Mouse (Mus musculus) liver (tissue): ENCODE data around the gene Lurap1.
A peak's percentile ranks its signal among the peaks of the same experiment; 100 is the strongest.

Experiments used
- DNase-seq: peaks from one replicate; pipeline ENCODE4 v3.0.0-alpha.2; 2020; ENCODE audit warnings: mixed read lengths

Lurap1 gene

GRCm38 (mm10) chr4:116151238-116151637, at the start of gene Lurap1:
TSS of gene Lurap1 (minus strand) at chr4:116151338.
- DNase-seq = no peak

- no peak for DNase-seq
Observed at GRCm38 (mm10) chr4:116198422-116198821, 47.3 kb upstream of the Lurap1 start.

- peak; percentile 77 for DNase-seq
Observed at GRCm38 (mm10) chr4:116193583-116194383, 42.6 kb upstream of the Lurap1 start.

GRCm38 (mm10) chr4:116192286-116192835, 41.2 kb upstream of the Lurap1 start:
- no peak for DNase-seq

GRCm38 (mm10) chr4:116185083-116185482, 33.9 kb upstream of the Lurap1 start:
- DNase-seq = no peak

- DNase-seq = no peak
Observed at GRCm38 (mm10) chr4:116182745-116183144, 31.6 kb upstream of the Lurap1 start.

- no peak for DNase-seq
Observed at GRCm38 (mm10) chr4:116182079-116182478, 30.9 kb upstream of the Lurap1 start.

- peak; percentile 30 for DNase-seq
Observed at GRCm38 (mm10) chr4:116177140-116177539, 26.0 kb upstream of the Lurap1 start.

GRCm38 (mm10) chr4:116176543-116176988, 25.4 kb upstream of the Lurap1 start:
- DNase-seq = peak; percentile 39

- no peak for DNase-seq
Observed at GRCm38 (mm10) chr4:116175711-116176542, 24.8 kb upstream of the Lurap1 start.

- no peak for DNase-seq
Observed at GRCm38 (mm10) chr4:116175136-116175535, 24.0 kb upstream of the Lurap1 start.

- DNase-seq = no peak
Observed at GRCm38 (mm10) chr4:116174466-116175116, 23.5 kb upstream of the Lurap1 start.

GRCm38 (mm10) chr4:116173752-116174151, 22.6 kb upstream of the Lurap1 start:
- no peak for DNase-seq

GRCm38 (mm10) chr4:116173072-116173471, 21.9 kb upstream of the Lurap1 start, which contains the start of the genes 1700042G07Rik and Gm49337:
TSS of gene 1700042G07Rik (plus strand) at chr4:116173372.
TSS of gene Gm49337 (plus strand) at chr4:116173384.
- DNase-seq = no peak

GRCm38 (mm10) chr4:116169353-116169672, 18.2 kb upstream of the Lurap1 start:
- no peak for DNase-seq

GRCm38 (mm10) chr4:116168617-116169352, 17.6 kb upstream of the Lurap1 start:
- DNase-seq = peak; percentile 65

- peak; percentile 38 for DNase-seq
Observed at GRCm38 (mm10) chr4:116167404-116167803, 16.3 kb upstream of the Lurap1 start, which contains the start of gene Tspan1. TSS of gene Tspan1 (minus strand) at chr4:116167601.

- DNase-seq = no peak
Observed at GRCm38 (mm10) chr4:116165708-116166407, 14.7 kb upstream of the Lurap1 start.

- DNase-seq = no peak
Observed at GRCm38 (mm10) chr4:116164759-116165554, 13.8 kb upstream of the Lurap1 start.

GRCm38 (mm10) chr4:116162142-116162541, 11.0 kb upstream of the Lurap1 start:
- DNase-seq = no peak

- no peak for DNase-seq
Observed at GRCm38 (mm10) chr4:116160769-116161168, 9.6 kb upstream of the Lurap1 start.
